Mouse (Mus musculus) pancreas, adult 10 weeks (tissue): Measurements from ENCODE around the gene Fndc8. TPM values are rescaled to one million over a fixed set of nuclear protein-coding genes. Genes with fewer than 3 reads are reported as not detected.

Experiments used
- polyA plus RNA-seq: library from polyadenylated mRNA; stranded (reverse); fragments of 350-450 nt; fragmentation: Illumina TruSeq; extraction: RNeasy Lipid Tissue Mini Kit (QIAGEN cat#74804); gene quantifications from one replicate; pipeline ENCODE4 v1.2.3, GENCODE M21; 2015; ENCODE audit warnings: low read depth, low replicate concordance; ENCODE audit not compliant: insufficient read depth

The Fndc8 gene
- polyA plus RNA-seq = not detected

DNA sequence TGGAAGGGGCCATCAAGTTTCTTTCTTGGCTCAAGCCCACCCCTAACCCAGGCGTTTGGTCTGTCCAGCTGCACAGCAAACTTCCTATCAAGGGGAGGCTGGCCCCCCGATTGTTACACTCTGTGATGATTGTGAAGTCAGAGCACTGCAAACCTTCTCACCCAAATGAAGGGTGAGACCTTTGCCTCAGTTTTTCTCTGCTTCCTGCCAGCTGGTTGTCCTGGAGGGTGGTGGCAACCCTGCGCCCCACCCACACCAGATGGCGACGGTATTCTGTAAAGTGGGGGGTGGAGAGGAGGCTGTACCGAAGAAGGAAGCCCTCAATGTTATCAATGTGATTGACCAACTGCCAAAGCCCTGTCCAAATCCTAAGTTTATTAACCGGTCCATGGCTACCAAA is at the start of gene Fndc8:
Gene Fndc8, plus strand, starts transcription at position 189 of the 400 bp plus-strand sequence.

DNA sequence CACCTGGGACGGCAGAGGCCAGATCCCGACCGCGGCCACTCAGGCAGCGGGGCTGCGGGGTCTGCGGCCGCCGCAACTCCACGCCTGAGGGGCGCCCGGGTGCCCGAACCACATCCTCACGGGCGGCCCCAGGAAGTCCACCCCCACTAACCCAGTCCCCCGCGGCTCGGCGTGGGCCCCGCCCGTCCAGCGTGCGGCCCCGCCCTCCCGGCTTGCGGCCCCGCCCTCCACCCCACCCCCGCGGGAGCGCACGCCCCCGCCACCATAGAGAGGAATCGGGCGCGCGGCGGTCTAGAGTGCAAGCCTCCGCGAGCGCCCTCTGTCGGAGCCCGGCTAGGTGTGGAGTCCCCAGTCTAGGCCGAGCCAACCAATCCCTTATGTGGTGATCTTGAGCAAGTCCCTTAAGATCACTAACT is 20.9 kb upstream of the Fndc8 start, which contains the start of gene Rffl:
Gene Rffl, minus strand, starts transcription at position 180 of the 416 bp plus-strand sequence.

DNA sequence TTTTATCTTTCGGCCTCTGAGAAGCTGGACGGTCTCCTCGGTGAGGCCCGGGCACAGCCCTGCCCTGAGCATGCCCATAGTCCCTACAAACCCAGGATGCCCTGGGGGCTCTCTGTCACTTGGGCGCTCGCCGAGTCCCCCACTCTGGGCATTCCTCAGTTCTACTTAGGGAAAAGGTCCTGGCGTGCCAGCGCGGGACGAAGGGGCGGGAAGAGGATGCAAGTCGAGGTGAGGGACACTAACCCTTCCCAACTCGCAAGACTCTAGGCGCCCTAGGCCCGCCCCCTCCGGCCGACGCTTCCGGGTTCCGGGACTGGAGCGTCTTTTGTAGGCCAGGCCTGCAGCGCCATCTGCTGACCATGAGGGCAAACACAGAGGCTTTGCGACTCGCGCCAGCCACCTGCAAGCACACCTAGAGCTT is 1.6 kb upstream of the Fndc8 start, which contains the start of gene Rad51d:
Gene Rad51d, minus strand, starts transcription at position 273 of the 421 bp plus-strand sequence.

DNA sequence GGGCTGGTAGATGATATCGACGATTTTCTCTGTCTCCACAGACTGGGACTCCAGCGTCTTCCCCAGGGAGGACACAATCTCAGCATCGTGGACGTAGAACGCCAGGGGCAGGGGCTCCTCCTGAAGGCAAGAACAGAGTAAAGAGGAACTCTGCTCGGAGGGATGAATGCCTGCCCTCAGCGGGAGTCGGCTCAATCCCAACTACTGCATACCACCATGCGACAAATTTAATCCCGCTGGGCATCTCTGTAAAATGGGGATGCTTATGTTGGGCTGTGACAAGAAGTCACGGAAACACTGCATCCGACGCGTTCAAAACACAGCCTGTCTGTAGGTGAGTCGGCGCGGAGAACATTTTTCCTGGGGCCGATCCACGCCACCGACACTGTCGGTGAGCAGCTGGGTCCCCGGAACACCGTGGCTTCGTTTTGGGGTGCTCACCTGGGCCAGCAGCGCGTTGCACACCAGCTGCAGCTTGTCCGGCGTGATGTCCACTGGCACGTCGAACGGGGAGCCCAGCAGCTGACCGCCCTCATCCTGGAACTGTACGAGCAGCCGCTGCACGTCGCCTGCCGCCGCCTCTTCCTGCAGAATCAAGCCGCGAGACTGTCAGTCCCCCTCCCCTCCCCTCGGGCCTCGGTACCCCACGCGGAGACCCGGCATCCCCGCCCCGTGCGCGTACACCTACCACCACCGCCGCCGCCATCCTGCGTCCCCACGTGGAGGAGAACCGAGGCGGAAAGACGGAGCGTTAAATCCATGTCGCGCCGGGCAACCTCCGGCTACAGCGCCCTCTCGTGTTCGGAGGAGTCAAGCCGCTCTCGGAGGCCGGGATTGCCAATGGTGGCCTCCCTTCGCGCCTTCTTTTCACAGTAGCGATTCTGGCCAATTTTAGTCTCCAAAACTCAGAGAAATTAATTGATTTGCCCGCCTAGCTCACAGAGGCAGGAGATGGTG is 16.0 kb downstream of the Fndc8 start, which contains the start of gene Nle1:
Gene Nle1, minus strand, starts transcription at position 761 of the 957 bp plus-strand sequence.

DNA sequence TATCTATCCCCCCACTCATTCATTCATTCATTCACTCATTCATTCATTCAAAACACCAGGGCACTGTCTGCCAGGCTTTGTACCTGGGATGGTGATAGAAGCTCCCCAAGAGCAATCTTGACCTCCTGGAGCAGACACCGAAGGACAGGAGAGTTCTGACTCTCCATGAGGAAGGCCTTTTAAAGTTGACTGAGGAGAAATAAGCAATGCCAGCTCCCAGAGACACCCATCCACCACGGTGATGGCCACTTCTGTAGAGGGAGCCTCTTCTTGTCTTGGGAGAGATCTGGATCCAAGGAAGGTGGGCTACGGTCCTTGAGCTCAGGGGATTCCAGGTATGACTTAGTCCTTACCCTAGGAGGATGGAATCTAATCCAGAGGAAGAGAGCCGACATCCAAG is 18.3 kb downstream of the Fndc8 start, which contains the start of gene Unc45b:
Gene Unc45b, plus strand, starts transcription at position 301 of the 400 bp plus-strand sequence.

Other genes starting within 250 kb of the Fndc8 start
- not detected for gene Cct6b, start 127.8 kb upstream of the Fndc8 start, polyA plus RNA-seq
- gene Zfp830, start 127.8 kb upstream of the Fndc8 start, polyA plus RNA-seq = 4.4 TPM
- gene Lig3, start 111.0 kb upstream of the Fndc8 start, polyA plus RNA-seq = 6.9 TPM
- gene Rffl, start 20.9 kb upstream of the Fndc8 start, polyA plus RNA-seq = 3.0 TPM
- gene Rad51d, start 1.5 kb upstream of the Fndc8 start, polyA plus RNA-seq = 3.5 TPM
- gene Nle1, start 16.3 kb downstream of the Fndc8 start, polyA plus RNA-seq = 17.3 TPM
- gene Unc45b, start 18.4 kb downstream of the Fndc8 start, polyA plus RNA-seq = 11.1 TPM
- 18.1 TPM for gene Slfn5, start 59.2 kb downstream of the Fndc8 start, polyA plus RNA-seq
- gene Slfn9, start 99.7 kb downstream of the Fndc8 start, polyA plus RNA-seq = 0.41 TPM
- gene Slfn8, start 128.7 kb downstream of the Fndc8 start, polyA plus RNA-seq = 0.81 TPM
- gene Slfn2, start 173.0 kb downstream of the Fndc8 start, polyA plus RNA-seq = 6.3 TPM
- not detected for gene Slfn1, start 224.7 kb downstream of the Fndc8 start, polyA plus RNA-seq